Mouse (Mus musculus) hindbrain, embryonic 13.5 days (tissue): ENCODE results near the gene Gemin7. TPM values are rescaled to one million over a fixed set of nuclear protein-coding genes. Genes with fewer than 3 reads are reported as not detected.
A peak's percentile ranks its signal among the peaks of the same experiment; 100 is the strongest.

Source experiments
- ATAC-seq: fragments of 200-750 bp; cut with Nextera tagmentation; 2 replicates; pipeline ENCODE4 v1.8.0; 2017; ENCODE audit warnings: moderate TSS enrichment; ENCODE audit not compliant: low FRiP score
- H3K27ac ChIP-seq: fragments of 300-500 bp; sonication (generic); 2 replicates; pipeline ENCODE4 v1.5.1; 2015; ENCODE audit warnings: inconsistent platforms, mild to moderate bottlenecking, moderate library complexity
- H3K27me3 ChIP-seq: fragments of 300-500 bp; sonication (generic); 2 replicates; pipeline ENCODE4 v1.6.1; 2015; ENCODE audit warnings: mild to moderate bottlenecking, inconsistent platforms
- H3K36me3 ChIP-seq: fragments of 300-500 bp; sonication (generic); 2 replicates; pipeline ENCODE4 v1.6.1; 2015; ENCODE audit warnings: mild to moderate bottlenecking, inconsistent platforms
- H3K4me1 ChIP-seq: fragments of 300-500 bp; sonication (generic); replicated peaks from 2 replicates; pipeline ENCODE4 v1.6.1; 2015; ENCODE audit warnings: inconsistent platforms
- H3K4me2 ChIP-seq: fragments of 300-500 bp; sonication (generic); 2 replicates; pipeline ENCODE4 v1.6.1; 2015; ENCODE audit warnings: inconsistent platforms, mild to moderate bottlenecking, moderate library complexity
- H3K4me3 ChIP-seq: fragments of 300-500 bp; sonication (generic); 2 replicates; pipeline ENCODE4 v1.5.1; 2015; ENCODE audit warnings: mild to moderate bottlenecking, inconsistent platforms
- H3K9ac ChIP-seq: fragments of 300-500 bp; sonication (generic); 2 replicates; pipeline ENCODE4 v1.6.1; 2015; ENCODE audit warnings: mild to moderate bottlenecking, inconsistent platforms
- H3K9me3 ChIP-seq: fragments of 300-500 bp; sonication (generic); 2 replicates; pipeline ENCODE4 v1.6.1; 2016; ENCODE audit warnings: inconsistent platforms
- WGBS: fragments of 180-500 bp; shearing (Covaris S2); methylation state at CpG from one replicate; pipeline ENCODE4 v1.1.7; 2015; 5-methylcytosine and 5-hydroxymethylcytosine counted together
- polyA plus RNA-seq: library from polyadenylated mRNA; unstranded; fragments of >200 nt; fragmentation: Nextera tagmentation; extraction: Ambion mirVana; gene quantifications from 2 replicates; pipeline ENCODE4 v1.2.1, GENCODE M21; 2015

Gene Gemin7
- polyA plus RNA-seq, 1 experiment from 2014 or later: 139 TPM

GRCm38 (mm10) chr7:19557982-19558900 is 19.2 kb downstream of the Gemin7 start:
- Histone ChIP-seq H3K4me3 (no peak overlapping the region), H3K27ac (no peak overlapping the region), H3K4me1 (peaks cover 70% of the 10 kb centered on the region), H3K9me3 (no peaks in the 10 kb centered on the region), H3K27me3 (no peaks in the 10 kb centered on the region), H3K36me3 (peaks cover 29% of the 10 kb centered on the region), H3K9ac (peak overlapping the region; percentile 56), H3K4me2 (peak overlapping the region; percentile 100)
- WGBS: 94% methylated on average over 6 of the region's 6 CpGs
- no peak for ATAC-seq

GRCm38 (mm10) chr7:19557086-19557485 is 20.3 kb downstream of the Gemin7 start:
- H3K9me3 ChIP-seq: no peaks in the 10 kb centered on the region
- peaks cover 41% of the 10 kb centered on the region for H3K36me3 ChIP-seq
- H3K4me1 ChIP-seq: peaks cover 73% of the 10 kb centered on the region
- no peaks in the 10 kb centered on the region for H3K27me3 ChIP-seq
- no peak overlapping the region for H3K27ac ChIP-seq
- 94% methylated on average over 2 of the region's 2 CpGs for WGBS
- H3K9ac ChIP-seq: peak overlapping the region; percentile 36
- no peak overlapping the region for H3K4me2 ChIP-seq
- no peak for ATAC-seq
- no peak overlapping the region for H3K4me3 ChIP-seq

GRCm38 (mm10) chr7:19554168-19554567 is 23.2 kb downstream of the Gemin7 start:
- ATAC-seq: no peak
- H3K4me2 ChIP-seq: no peak overlapping the region
- H3K27me3 ChIP-seq: no peaks in the 10 kb centered on the region
- 94% methylated on average over 1 of the region's 1 CpGs for WGBS
- H3K4me1 ChIP-seq: peaks cover 56% of the 10 kb centered on the region
- H3K4me3 ChIP-seq: no peak overlapping the region
- H3K9me3 ChIP-seq: no peaks in the 10 kb centered on the region
- H3K36me3 ChIP-seq: peaks cover 43% of the 10 kb centered on the region
- H3K9ac ChIP-seq: no peak overlapping the region; the same call in 1 of the 2 replicates
- no peak overlapping the region for H3K27ac ChIP-seq

- ATAC-seq: no peak
- H3K4me2 ChIP-seq: no peak overlapping the region
- no peaks in the 10 kb centered on the region for H3K9me3 ChIP-seq
- no peak overlapping the region for H3K27ac ChIP-seq
- peaks cover 37% of the 10 kb centered on the region for H3K36me3 ChIP-seq
- H3K4me1 ChIP-seq: peaks cover 47% of the 10 kb centered on the region
- no peak overlapping the region for H3K4me3 ChIP-seq
- H3K27me3 ChIP-seq: no peaks in the 10 kb centered on the region
- 62% methylated on average over 2 of the region's 2 CpGs for WGBS
- no peak overlapping the region for H3K9ac ChIP-seq
These were observed 25.0 kb downstream of the Gemin7 start for GRCm38 (mm10) chr7:19552443-19552842.

GRCm38 (mm10) chr7:19551634-19552033 is 25.8 kb downstream of the Gemin7 start:
- no peaks in the 10 kb centered on the region for H3K27me3 ChIP-seq
- H3K9ac ChIP-seq: no peak overlapping the region
- H3K9me3 ChIP-seq: no peaks in the 10 kb centered on the region
- no peak overlapping the region for H3K4me3 ChIP-seq
- WGBS: 86% methylated on average over 5 of the region's 5 CpGs
- no peak overlapping the region for H3K27ac ChIP-seq
- H3K4me2 ChIP-seq: no peak overlapping the region
- peaks cover 37% of the 10 kb centered on the region for H3K36me3 ChIP-seq
- peaks cover 44% of the 10 kb centered on the region for H3K4me1 ChIP-seq
- ATAC-seq: no peak

- H3K4me2 ChIP-seq: no peak overlapping the region
- no peaks in the 10 kb centered on the region for H3K9me3 ChIP-seq
- 94% methylated on average over 10 of the region's 10 CpGs for WGBS
- H3K27ac ChIP-seq: no peak overlapping the region
- no peaks in the 10 kb centered on the region for H3K27me3 ChIP-seq
- no peak for ATAC-seq
- no peak overlapping the region for H3K9ac ChIP-seq
- H3K4me3 ChIP-seq: no peak overlapping the region
- H3K4me1 ChIP-seq: peaks cover 51% of the 10 kb centered on the region
- peaks cover 25% of the 10 kb centered on the region for H3K36me3 ChIP-seq
These were observed 28.0 kb downstream of the Gemin7 start for GRCm38 (mm10) chr7:19549394-19549793.

- no peaks in the 10 kb centered on the region for H3K9me3 ChIP-seq
- peaks cover 47% of the 10 kb centered on the region for H3K4me1 ChIP-seq
- no peak overlapping the region for H3K4me3 ChIP-seq
- peaks cover 6% of the 10 kb centered on the region for H3K36me3 ChIP-seq
- no peak overlapping the region for H3K27ac ChIP-seq
- 63% methylated on average over 2 of the region's 2 CpGs for WGBS
- ATAC-seq: no peak
- no peak overlapping the region for H3K9ac ChIP-seq
- H3K4me2 ChIP-seq: no peak overlapping the region
- no peaks in the 10 kb centered on the region for H3K27me3 ChIP-seq
These were observed 29.9 kb downstream of the Gemin7 start for GRCm38 (mm10) chr7:19547344-19547969.

GRCm38 (mm10) chr7:19546007-19546406 is 31.4 kb downstream of the Gemin7 start:
- H3K27me3 ChIP-seq: no peaks in the 10 kb centered on the region
- WGBS: 75% methylated on average over 3 of the region's 3 CpGs
- peaks cover 58% of the 10 kb centered on the region for H3K4me1 ChIP-seq
- H3K9me3 ChIP-seq: no peaks in the 10 kb centered on the region
- H3K27ac ChIP-seq: no peak overlapping the region
- H3K9ac ChIP-seq: no peak overlapping the region
- ATAC-seq: no peak
- H3K4me3 ChIP-seq: no peak overlapping the region
- no peaks in the 10 kb centered on the region for H3K36me3 ChIP-seq
- H3K4me2 ChIP-seq: no peak overlapping the region

GRCm38 (mm10) chr7:19543584-19543983 is 33.8 kb downstream of the Gemin7 start:
- Histone ChIP-seq H3K27ac (no peak overlapping the region), H3K27me3 (no peaks in the 10 kb centered on the region), H3K9me3 (no peaks in the 10 kb centered on the region), H3K4me3 (no peak overlapping the region), H3K9ac (no peak overlapping the region), H3K4me2 (no peak overlapping the region), H3K4me1 (peaks cover 55% of the 10 kb centered on the region), H3K36me3 (no peaks in the 10 kb centered on the region)
- WGBS: 60% methylated on average over 6 of the region's 6 CpGs
- ATAC-seq: no peak

GRCm38 (mm10) chr7:19542155-19542691 is 35.2 kb downstream of the Gemin7 start:
- no peaks in the 10 kb centered on the region for H3K27me3 ChIP-seq
- peak; percentile 74 for ATAC-seq
- WGBS: 49% methylated on average over 8 of the region's 8 CpGs
- peak overlapping the region; percentile 70 for H3K27ac ChIP-seq
- H3K36me3 ChIP-seq: no peaks in the 10 kb centered on the region
- H3K4me3 ChIP-seq: no peak overlapping the region
- H3K4me2 ChIP-seq: no peak overlapping the region; the same call in 1 of the 2 replicates
- H3K9ac ChIP-seq: peak overlapping the region; percentile 20; the same call in 1 of the 2 replicates
- no peaks in the 10 kb centered on the region for H3K9me3 ChIP-seq
- peaks cover 50% of the 10 kb centered on the region for H3K4me1 ChIP-seq

GRCm38 (mm10) chr7:19541681-19542154 is 35.7 kb downstream of the Gemin7 start:
- Histone ChIP-seq H3K9ac (peak overlapping the region; percentile 20; the same call in 1 of the 2 replicates), H3K4me3 (no peak overlapping the region), H3K36me3 (no peaks in the 10 kb centered on the region), H3K4me2 (no peak overlapping the region; the same call in 1 of the 2 replicates), H3K27me3 (no peaks in the 10 kb centered on the region), H3K9me3 (no peaks in the 10 kb centered on the region), H3K27ac (peak overlapping the region; percentile 70), H3K4me1 (peaks cover 51% of the 10 kb centered on the region)
- peak; percentile 5; the same call in 1 of the 2 replicates for ATAC-seq
- WGBS: 59% methylated on average over 7 of the region's 7 CpGs
